ENCODE assay signal across 8 mouse cellular contexts in genomic region chr2:155018762-155019641, GRCm38 (mm10). TPM values are rescaled to one million over a fixed set of nuclear protein-coding genes. Genes with fewer than 3 reads are reported as not detected.
DNase-seq lines count a peak whose midpoint lies in the region; ATAC-seq lines count a peak whose summit lies in the region.

No protein-coding gene starts in this region.

- under 1% methylated on average over 38 of the region's 38 CpGs for WGBS in midbrain, embryonic 10.5 days

- intact Hi-C loops in left cerebral cortex, postnatal 4 days (cut with DNase I), result no loop called here

- H3K36me3 ChIP-seq in midbrain, embryonic 10.5 days, result no peaks in the 10 kb centered on the region

- peak overlapping the region; percentile 91 for H3K27ac ChIP-seq in midbrain, embryonic 10.5 days (replicated peaks)

- DNase-seq in adrenal gland, postnatal 14 days, result peak; percentile 90
- DNase-seq in embryo, embryonic 11 days, result peak; percentile 91
- DNase-seq in gastrocnemius, postnatal 25 days, result peak; percentile 40
- peak; percentile 78 for DNase-seq in left cerebral cortex, postnatal 4 days
- peak; percentile 87 for DNase-seq in midbrain, embryonic 10.5 days (ENCODE audit: low spot score)
- peak; percentile 66 for DNase-seq in right cerebral cortex, postnatal 25 days
- DNase-seq in adipocyte (ENCODE audit: low spot score), result no peak

- H3K9me3 ChIP-seq in midbrain, embryonic 10.5 days (replicated peaks), result no peaks in the 10 kb centered on the region

- peaks cover 21% of the 10 kb centered on the region for H3K4me1 ChIP-seq in midbrain, embryonic 10.5 days

- peak overlapping the region; percentile 59 for H3K4me3 ChIP-seq in midbrain, embryonic 10.5 days

- peaks cover 42% of the 10 kb centered on the region for H3K27me3 ChIP-seq in midbrain, embryonic 10.5 days (ENCODE audit: low read depth, poor library complexity, severe bottlenecking)

- ATAC-seq in inflammation-experienced regulatory T-cells, adult 6 months, result peak; percentile 83

RNA-seq across cellular contexts. Expression of gene Gm14226, which starts 0.9 kb away (rescaled TPM):
- total RNA-seq in adrenal gland, postnatal 14 days (2021), result 29.0 and 33.1 TPM in 2 replicates
- total RNA-seq in gastrocnemius, postnatal 25 days (2021), result not detected
- under 1 TPM in 1 of 3 experiments, not detected in 2; 0.17 TPM for polyA plus RNA-seq in inflammation-experienced regulatory T-cells, adult 6 months (2017; shearing (Covaris generic))
- total RNA-seq in left cerebral cortex, postnatal 4 days (2021), result under 1 TPM; 0.24 to 0.30 TPM
- polyA plus RNA-seq in midbrain, embryonic 10.5 days (2016; fragmentation: Nextera tagmentation; extraction: Ambion mirVana), result 0.04 and 0.09 TPM in 2 replicates

RNA-seq across cellular contexts. Expression of gene Ahcy, which starts 55.3 kb away (rescaled TPM):
- total RNA-seq in adrenal gland, postnatal 14 days (2021), result 60.2 and 130 TPM in 2 replicates
- 10 to 100 TPM; 15.3 to 16.0 TPM for total RNA-seq in gastrocnemius, postnatal 25 days (2021)
- polyA plus RNA-seq in inflammation-experienced regulatory T-cells, adult 6 months (2017; shearing (Covaris generic)), result 10 to 100 TPM; 26.3 to 55.1 (median 40.2) TPM
- 10 to 100 TPM; 22.0 to 23.0 TPM for total RNA-seq in left cerebral cortex, postnatal 4 days (2021)
- polyA plus RNA-seq in midbrain, embryonic 10.5 days (2016; fragmentation: Nextera tagmentation; extraction: Ambion mirVana), result 89.6 and 106 TPM in 2 replicates

Comparison
In these comparisons a context has a peak if more than half of its experiments do, and no peak if none do; other contexts are left out.
1. RNA of gene Gm14226, which starts 0.9 kb away (total RNA-seq): 29.0 to 33.1 TPM in adrenal gland, postnatal 14 days; 0.24 to 0.30 TPM in left cerebral cortex, postnatal 4 days and not detected in gastrocnemius, postnatal 25 days; every median in the first group is over 10 times any median in the second.